Mouse (Mus musculus): Measurements from ENCODE around the gene Fam214a.

DNA sequence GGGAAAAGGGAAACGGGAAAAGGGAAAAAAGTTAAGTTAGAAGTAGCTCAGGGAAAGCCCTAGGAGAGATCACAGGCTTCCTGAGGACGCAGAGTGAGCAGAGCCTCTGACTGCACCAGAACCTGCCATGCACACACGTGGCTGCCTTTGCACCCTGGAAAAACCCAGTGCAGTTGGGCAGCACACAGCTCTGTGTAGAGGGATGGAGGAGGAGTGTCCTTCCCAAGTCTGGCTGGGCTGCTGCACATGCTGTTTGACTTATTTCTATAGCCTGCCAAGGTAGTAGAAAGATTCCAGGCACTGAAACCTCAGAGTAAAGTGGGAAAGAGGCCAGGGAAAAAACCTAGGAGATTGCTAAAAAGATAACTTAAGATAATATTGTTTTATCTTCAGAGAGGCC, 49.6 kb downstream of the Fam214a start:
- TF ChIP-seq CTCF (IDR thresholded peaks at IDR 0.05; ENCODE audit: extremely low read depth, insufficient read length, insufficient replicate concordance, low read depth, low read length) (no peak), POLR2A (IDR thresholded peaks at IDR 0.05; ENCODE audit: low read depth, low read length) (no peak)

Measured in small intestine, adult 2 months (tissue).